Mouse (Mus musculus): ENCODE data around the gene Gm6583. TPM values are rescaled to one million over a fixed set of nuclear protein-coding genes. Genes with fewer than 3 reads are reported as not detected.

The Gm6583 gene
- polyA plus RNA-seq, 1 experiment from 2014 or later = 0.23 TPM

- H3K9me3 ChIP-seq = no peaks in the 10 kb centered on the region
- H3K4me3 ChIP-seq (replicated peaks) = peak within 1 kb of the TSS; percentile 95
- peak within 1 kb of the TSS; percentile 67 for H3K27ac ChIP-seq
- no peaks in the 10 kb centered on the region for H3K27me3 ChIP-seq (replicated peaks)
- H3K9ac ChIP-seq = peak within 1 kb of the TSS; percentile 80
- 2% methylated on average over 64 of the region's 64 CpGs for WGBS
- peaks cover 24% of the 10 kb centered on the region for H3K4me1 ChIP-seq (replicated peaks)
- peaks cover 22% of the 10 kb centered on the region for H3K36me3 ChIP-seq
- peak within 1 kb of the TSS; percentile 77 for H3K4me2 ChIP-seq (replicated peaks)
- peak; percentile 72 for ATAC-seq
Measured at GRCm38 (mm10) chr5:112342463-112343204, 13.2 kb downstream of the Gm6583 start, which contains the start of the genes Srrd and Hps4. Gene Srrd, minus strand, starts transcription at chr5:112343040. Gene Hps4, plus strand, starts transcription at chr5:112343083.

GRCm38 (mm10) chr5:112339215-112339614 lies 16.6 kb downstream of the Gm6583 start:
- WGBS = 66% methylated on average over 7 of the region's 7 CpGs
- no peak overlapping the region for H3K4me3 ChIP-seq (replicated peaks)
- peaks cover 7% of the 10 kb centered on the region for H3K4me1 ChIP-seq (replicated peaks)
- H3K36me3 ChIP-seq = peaks cover 50% of the 10 kb centered on the region
- ATAC-seq = no peak
- no peaks in the 10 kb centered on the region for H3K9me3 ChIP-seq
- no peak overlapping the region for H3K9ac ChIP-seq
- no peaks in the 10 kb centered on the region for H3K27me3 ChIP-seq (replicated peaks)
- no peak overlapping the region for H3K27ac ChIP-seq
- H3K4me2 ChIP-seq (replicated peaks) = no peak overlapping the region

GRCm38 (mm10) chr5:112337004-112337403 lies 18.8 kb downstream of the Gm6583 start:
- Histone ChIP-seq H3K9ac (no peak overlapping the region), H3K4me2 (replicated peaks) (no peak overlapping the region), H3K27ac (no peak overlapping the region), H3K9me3 (no peaks in the 10 kb centered on the region), H3K4me3 (replicated peaks) (no peak overlapping the region), H3K27me3 (replicated peaks) (no peaks in the 10 kb centered on the region), H3K4me1 (replicated peaks) (peaks cover under 1% of the 10 kb centered on the region), H3K36me3 (peaks cover 70% of the 10 kb centered on the region)
- 91% methylated on average over 22 of the region's 22 CpGs for WGBS
- no peak for ATAC-seq

GRCm38 (mm10) chr5:112335473-112335872 lies 20.4 kb downstream of the Gm6583 start:
- 8% methylated on average over 2 of the region's 2 CpGs for WGBS
- Histone ChIP-seq H3K27ac (no peak overlapping the region), H3K36me3 (peaks cover 83% of the 10 kb centered on the region), H3K9me3 (no peaks in the 10 kb centered on the region), H3K4me3 (replicated peaks) (no peak overlapping the region), H3K4me1 (replicated peaks) (no peaks in the 10 kb centered on the region), H3K4me2 (replicated peaks) (no peak overlapping the region), H3K27me3 (replicated peaks) (no peaks in the 10 kb centered on the region), H3K9ac (no peak overlapping the region)
- ATAC-seq = 0 out of 2 replicates have a peak, but pooled peaks have one; percentile 34

- 91% methylated on average over 14 of the region's 14 CpGs for WGBS
Measured at GRCm38 (mm10) chr5:112329805-112330564, 25.8 kb downstream of the Gm6583 start.

GRCm38 (mm10) chr5:112327854-112328253 lies 28.0 kb downstream of the Gm6583 start:
- 91% methylated on average over 15 of the region's 15 CpGs for WGBS
- Histone ChIP-seq H3K4me1 (replicated peaks) (peaks cover 10% of the 10 kb centered on the region), H3K4me2 (replicated peaks) (no peak overlapping the region), H3K9ac (no peak overlapping the region), H3K27ac (no peak overlapping the region), H3K4me3 (replicated peaks) (no peak overlapping the region), H3K9me3 (no peaks in the 10 kb centered on the region), H3K27me3 (replicated peaks) (no peaks in the 10 kb centered on the region), H3K36me3 (peaks cover 35% of the 10 kb centered on the region)
- no peak for ATAC-seq

More at GRCm38 (mm10) chr5:112329805-112330564, 25.8 kb downstream of the Gm6583 start:
- Histone ChIP-seq H3K4me1 (replicated peaks) (peaks cover 8% of the 10 kb centered on the region), H3K27me3 (replicated peaks) (no peaks in the 10 kb centered on the region), H3K27ac (no peak overlapping the region), H3K9me3 (no peaks in the 10 kb centered on the region), H3K9ac (no peak overlapping the region), H3K36me3 (peaks cover 55% of the 10 kb centered on the region), H3K4me2 (replicated peaks) (no peak overlapping the region), H3K4me3 (replicated peaks) (no peak overlapping the region)
- no peak for ATAC-seq

GRCm38 (mm10) chr5:112326446-112327009 lies 29.3 kb downstream of the Gm6583 start:
- peak; percentile 39 for ATAC-seq
- Histone ChIP-seq H3K27ac (no peak overlapping the region), H3K9ac (peak overlapping the region; percentile 75), H3K4me3 (replicated peaks) (peak overlapping the region; percentile 92), H3K9me3 (no peaks in the 10 kb centered on the region), H3K4me1 (replicated peaks) (peaks cover 10% of the 10 kb centered on the region), H3K4me2 (replicated peaks) (peak overlapping the region; percentile 60), H3K36me3 (peaks cover 23% of the 10 kb centered on the region), H3K27me3 (replicated peaks) (no peaks in the 10 kb centered on the region)
- WGBS = 1% methylated on average over 33 of the region's 33 CpGs

GRCm38 (mm10) chr5:112325546-112326445 lies 30.0 kb downstream of the Gm6583 start, which contains the start of gene Tfip11:
Gene Tfip11, plus strand, starts transcription at chr5:112326358.
- Histone ChIP-seq H3K9me3 (no peaks in the 10 kb centered on the region), H3K4me2 (replicated peaks) (peak within 1 kb of the TSS; percentile 60), H3K36me3 (peaks cover 17% of the 10 kb centered on the region), H3K4me3 (replicated peaks) (peak within 1 kb of the TSS; percentile 92), H3K4me1 (replicated peaks) (peaks cover 10% of the 10 kb centered on the region), H3K9ac (peak within 1 kb of the TSS; percentile 75), H3K27me3 (replicated peaks) (no peaks in the 10 kb centered on the region), H3K27ac (peak within 1 kb of the TSS; percentile 83)
- peak; percentile 79 for ATAC-seq
- 7% methylated on average over 48 of the region's 48 CpGs for WGBS

GRCm38 (mm10) chr5:112324637-112325545 lies 30.9 kb downstream of the Gm6583 start:
- H3K27ac ChIP-seq = peak overlapping the region; percentile 83
- peaks cover 10% of the 10 kb centered on the region for H3K4me1 ChIP-seq (replicated peaks)
- ATAC-seq = peak; percentile 81
- H3K9me3 ChIP-seq = no peaks in the 10 kb centered on the region
- no peak overlapping the region for H3K9ac ChIP-seq
- peaks cover 10% of the 10 kb centered on the region for H3K36me3 ChIP-seq
- peak overlapping the region; percentile 92 for H3K4me3 ChIP-seq (replicated peaks)
- H3K4me2 ChIP-seq (replicated peaks) = peak overlapping the region; percentile 60
- H3K27me3 ChIP-seq (replicated peaks) = no peaks in the 10 kb centered on the region
- WGBS = 12% methylated on average over 24 of the region's 24 CpGs

- no peaks in the 10 kb centered on the region for H3K9me3 ChIP-seq
- H3K27me3 ChIP-seq (replicated peaks) = no peaks in the 10 kb centered on the region
- no peak for ATAC-seq
- 0 out of 2 replicates have a peak, but pooled peaks cover 5% of the 10 kb centered on the region for H3K36me3 ChIP-seq
- no peak overlapping the region for H3K9ac ChIP-seq
- no peak overlapping the region for H3K4me2 ChIP-seq (replicated peaks)
- H3K27ac ChIP-seq = no peak overlapping the region
- no peak overlapping the region for H3K4me3 ChIP-seq (replicated peaks)
- peaks cover 10% of the 10 kb centered on the region for H3K4me1 ChIP-seq (replicated peaks)
- 87% methylated on average over 6 of the region's 6 CpGs for WGBS
Measured at GRCm38 (mm10) chr5:112323246-112323645, 32.6 kb downstream of the Gm6583 start.

- ATAC-seq = no peak
- no peak overlapping the region for H3K4me3 ChIP-seq (replicated peaks)
- no peak overlapping the region for H3K4me2 ChIP-seq (replicated peaks)
- H3K36me3 ChIP-seq = no peaks in the 10 kb centered on the region
- 75% methylated on average over 4 of the region's 4 CpGs for WGBS
- no peak overlapping the region for H3K27ac ChIP-seq
- no peaks in the 10 kb centered on the region for H3K27me3 ChIP-seq (replicated peaks)
- H3K9ac ChIP-seq = no peak overlapping the region
- H3K9me3 ChIP-seq = no peaks in the 10 kb centered on the region
- 0 out of 2 replicates have a peak, but pooled peaks cover 5% of the 10 kb centered on the region for H3K4me1 ChIP-seq (replicated peaks)
Measured at GRCm38 (mm10) chr5:112321376-112321775, 34.5 kb downstream of the Gm6583 start.

Data from intestine, embryonic 15.5 days (tissue).